Comparison of ENCODE assay signal across 7 mouse cellular contexts in genomic region chr1:58423371-58424248, GRCm38 (mm10). TPM values are rescaled to one million over a fixed set of nuclear protein-coding genes. Genes with fewer than 3 reads are reported as not detected.
A peak's percentile ranks its signal among the peaks of the same experiment; 100 is the strongest.
DNase-seq lines count a peak whose midpoint lies in the region; ATAC-seq lines count a peak whose summit lies in the region.

TSS of gene Clk1 (minus strand) at chr1:58424066.

- peak; percentile 98 for DNase-seq in adrenal gland, adult 2 months
- DNase-seq in embryo, embryonic 11.5 days (ENCODE audit: low read depth, low spot score) = peak; percentile 91
- peak; percentile 97 to 99 for DNase-seq in gastrocnemius, postnatal 36 days
- peak; percentile 95 to 96 for DNase-seq in left cerebral cortex, postnatal 36 days (ENCODE audit: low spot score in 2 of 2)
- peak; percentile 100 for DNase-seq in midbrain, embryonic 11.5 days (ENCODE audit: low spot score, missing footprints)
- peak; percentile 98 for DNase-seq in skeletal muscle tissue, adult 2 months (ENCODE audit: low read depth, low spot score)

- ATAC-seq in intestine, embryonic 16.5 days = peak; percentile 96
- peak; percentile 97 for ATAC-seq in midbrain, embryonic 11.5 days (ENCODE audit: low FRiP score)

- peak within 1 kb of the TSS; percentile 63 for H3K4me2 ChIP-seq in intestine, embryonic 16.5 days (ENCODE audit: low read depth, low read length)
- peak within 1 kb of the TSS; percentile 77 for H3K4me2 ChIP-seq in midbrain, embryonic 11.5 days

- H3K4me3 ChIP-seq in intestine, embryonic 16.5 days (ENCODE audit: low read length) = peak within 1 kb of the TSS; percentile 100
- H3K4me3 ChIP-seq in midbrain, embryonic 11.5 days (ENCODE audit: low read depth, low read length) = peak within 1 kb of the TSS; percentile 77

- no peaks in the 10 kb centered on the region for H3K27me3 ChIP-seq in intestine, embryonic 16.5 days (replicated peaks; ENCODE audit: control insufficient read depth, insufficient read depth, low read length)
- H3K27me3 ChIP-seq in midbrain, embryonic 11.5 days (ENCODE audit: control insufficient read depth, insufficient read depth, low read length) = no peaks in the 10 kb centered on the region

- peak within 1 kb of the TSS; percentile 100 for H3K9ac ChIP-seq in intestine, embryonic 16.5 days (ENCODE audit: low read depth, low read length)
- peak within 1 kb of the TSS; percentile 99 for H3K9ac ChIP-seq in midbrain, embryonic 11.5 days (ENCODE audit: low read length)

- under 1% methylated on average over 79 of the region's 79 CpGs for WGBS in intestine, embryonic 16.5 days
- WGBS in midbrain, embryonic 11.5 days = under 1% methylated on average over 79 of the region's 79 CpGs

- peaks cover 6% of the 10 kb centered on the region for H3K36me3 ChIP-seq in intestine, embryonic 16.5 days (ENCODE audit: control insufficient read depth, insufficient read depth, low read length)
- H3K36me3 ChIP-seq in midbrain, embryonic 11.5 days (ENCODE audit: control insufficient read depth, insufficient read depth, low read length) = peaks cover 18% of the 10 kb centered on the region

- no peaks in the 10 kb centered on the region for H3K9me3 ChIP-seq in intestine, embryonic 16.5 days (ENCODE audit: control insufficient read depth, low read length)
- H3K9me3 ChIP-seq in midbrain, embryonic 11.5 days (ENCODE audit: control insufficient read depth, low read length) = no peaks in the 10 kb centered on the region

- peaks cover 12% of the 10 kb centered on the region for H3K4me1 ChIP-seq in intestine, embryonic 16.5 days (ENCODE audit: control insufficient read depth, insufficient read depth, low read length)
- H3K4me1 ChIP-seq in midbrain, embryonic 11.5 days (ENCODE audit: control insufficient read depth, insufficient read depth, low read length) = peaks cover 14% of the 10 kb centered on the region

- H3K27ac ChIP-seq in intestine, embryonic 16.5 days (ENCODE audit: low read length) = peak within 1 kb of the TSS; percentile 99
- H3K27ac ChIP-seq in midbrain, embryonic 11.5 days (ENCODE audit: low read depth, low read length) = peak within 1 kb of the TSS; percentile 96

- intact Hi-C loops in gastrocnemius, postnatal 36 days (cut with DNase I) = no loop called here
- intact Hi-C loops in left cerebral cortex, postnatal 36 days (cut with DNase I) = no loop called here

RNA-seq across cellular contexts. Expression of gene Clk1, which starts in this region (rescaled TPM):
- total RNA-seq in adrenal gland, adult 2 months (2021) = 100 to 1,000 TPM; 120 to 159 TPM
- 9.9 and 10.7 TPM in 2 replicates for polyA plus RNA-seq in adrenal gland, adult 2 months (2012; rRNA removed)
- 10 to 100 TPM; 30.6 to 38.9 TPM for total RNA-seq in gastrocnemius, postnatal 36 days (2021)
- polyA plus RNA-seq in intestine, embryonic 16.5 days (2015; fragmentation: Nextera tagmentation; extraction: Ambion mirVana) = 131 and 137 TPM in 2 replicates
- total RNA-seq in left cerebral cortex, postnatal 36 days (2021) = 100 to 1,000 TPM in 1 of 2 experiments, 10 to 100 TPM in 1; 81.3 to 117 TPM
- 157 and 173 TPM in 2 replicates for polyA plus RNA-seq in midbrain, embryonic 11.5 days (2014; fragmentation: Nextera tagmentation; extraction: Ambion mirVana)

Comparison
In these comparisons a context has a peak if more than half of its experiments do, and no peak if none do; other contexts are left out.
1. Peak in every context shown above with its lines: DNase-seq, ATAC-seq, H3K4me3 ChIP-seq and H3K27ac ChIP-seq.
2. RNA of gene Clk1 (polyA plus RNA-seq): 157 to 173 TPM in midbrain, embryonic 11.5 days and 131 to 137 TPM in intestine, embryonic 16.5 days; 9.9 to 10.7 TPM in adrenal gland, adult 2 months; every median in the first group is over 10 times any median in the second.